Mouse (Mus musculus): ENCODE measurements at regions not wholly inside any gene's neighbourhood (a gene's known extent, or its start where the extent isn't known, plus 50 kb on each side); places are given as distances from the start of the nearest gene placed in this dataset.

DNA sequence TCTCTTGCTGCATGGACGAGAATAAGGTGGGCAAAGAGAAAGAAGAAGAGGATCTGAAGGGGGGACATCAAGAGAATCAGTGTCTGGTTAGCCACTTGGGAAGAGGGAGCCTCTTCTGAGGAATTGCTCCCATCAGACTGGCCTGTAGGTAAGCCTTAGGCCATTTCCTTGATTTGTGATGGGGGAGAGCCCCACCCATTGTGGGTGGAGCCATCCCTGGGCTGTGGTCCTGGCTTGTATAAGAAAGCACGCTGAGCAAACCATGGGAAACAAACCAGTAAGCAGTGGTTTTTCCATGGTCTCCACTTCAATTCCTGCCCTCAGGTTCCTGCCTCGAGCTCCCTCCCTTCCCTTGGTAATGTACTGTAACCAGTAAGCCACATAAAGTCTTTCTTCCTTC, 57.7 kb upstream of the Sez6l start:
- H3K9me3 ChIP-seq (replicated peaks; ENCODE audit: low read length), result no peaks in the 10 kb centered on the region
- WGBS, result 75% methylated on average over 3 of the region's 3 CpGs
- H3K27me3 ChIP-seq (ENCODE audit: insufficient read depth, low read length), result no peaks in the 10 kb centered on the region
- no peaks in the 10 kb centered on the region for H3K4me1 ChIP-seq (replicated peaks; ENCODE audit: insufficient read depth, low read length)
- no peaks in the 10 kb centered on the region for H3K36me3 ChIP-seq (ENCODE audit: insufficient read depth, low read length)
- H3K27ac ChIP-seq, result no peak overlapping the region
- no peak overlapping the region for H3K4me2 ChIP-seq (ENCODE audit: low read length)
- ATAC-seq (replicated peaks; ENCODE audit: low FRiP score, low read depth), result no peak
- H3K4me3 ChIP-seq (replicated peaks; ENCODE audit: low read depth, low read length), result no peak overlapping the region
- no peak overlapping the region for H3K9ac ChIP-seq (ENCODE audit: low read depth, low read length)
- DNase-seq (ENCODE audit: low spot score), result no peak
- TF ChIP-seq CTCF (IDR thresholded peaks at IDR 0.05; ENCODE audit: low read depth), result no peak

DNA sequence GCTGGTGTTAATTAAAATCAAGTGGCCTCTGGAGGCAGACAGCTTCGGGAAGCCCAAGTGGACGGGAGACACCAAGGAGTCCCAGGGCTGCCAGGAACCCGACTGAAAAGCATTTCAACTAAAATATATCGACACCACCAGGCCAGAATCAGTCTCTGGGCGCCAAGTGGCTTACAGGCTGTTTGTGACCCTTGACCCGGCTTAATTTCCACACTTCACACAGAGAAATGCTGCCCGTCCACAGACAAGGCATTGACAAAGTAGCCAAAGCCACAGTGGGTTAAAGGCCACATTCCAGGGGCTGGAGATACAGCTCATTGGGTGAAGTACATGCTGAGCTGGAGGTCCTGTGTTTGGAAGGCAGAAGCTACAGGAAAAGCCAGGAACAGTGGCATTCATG, 54.8 kb upstream of the Sez6l start:
- Histone ChIP-seq H3K27me3 (ENCODE audit: insufficient read depth, low read length) (no peaks in the 10 kb centered on the region), H3K27ac (no peak overlapping the region), H3K4me2 (ENCODE audit: low read length) (no peak overlapping the region), H3K4me1 (replicated peaks; ENCODE audit: insufficient read depth, low read length) (0 out of 2 replicates have a peak, but pooled peaks cover 3% of the 10 kb centered on the region), H3K4me3 (replicated peaks; ENCODE audit: low read depth, low read length) (no peak overlapping the region), H3K9ac (ENCODE audit: low read depth, low read length) (no peak overlapping the region), H3K36me3 (ENCODE audit: insufficient read depth, low read length) (no peaks in the 10 kb centered on the region), H3K9me3 (replicated peaks; ENCODE audit: low read length) (no peaks in the 10 kb centered on the region)
- ATAC-seq (replicated peaks; ENCODE audit: low FRiP score, low read depth) (no peak), DNase-seq (ENCODE audit: low spot score) (peak; percentile 34)
- WGBS, result 26% methylated on average over 7 of the region's 7 CpGs
- TF ChIP-seq CTCF (IDR thresholded peaks at IDR 0.05; ENCODE audit: low read depth), result no peak

DNA sequence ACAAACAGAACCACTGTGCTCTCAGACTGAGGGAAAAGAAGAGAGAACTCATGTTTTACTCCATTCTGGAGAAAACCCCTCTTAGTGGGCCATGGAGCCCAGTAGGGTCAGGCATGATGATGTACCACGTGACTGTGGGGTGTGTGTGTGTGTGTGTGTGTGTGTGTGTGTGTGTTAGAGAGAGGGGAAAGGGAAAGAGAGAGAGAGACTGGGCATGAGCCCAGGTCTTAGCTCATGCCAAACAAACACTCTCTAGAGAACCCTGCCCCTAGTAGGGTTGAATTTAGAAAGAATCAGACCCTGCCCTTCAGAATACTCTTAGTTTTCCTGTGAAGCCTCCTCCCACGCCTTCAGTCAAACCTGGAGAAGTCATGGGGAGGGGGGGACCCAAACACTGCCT, 52.7 kb upstream of the Sez6l start:
- Histone ChIP-seq H3K9me3 (replicated peaks; ENCODE audit: low read length) (no peaks in the 10 kb centered on the region), H3K4me2 (ENCODE audit: low read length) (no peak overlapping the region), H3K27ac (no peak overlapping the region), H3K9ac (ENCODE audit: low read depth, low read length) (no peak overlapping the region), H3K4me1 (replicated peaks; ENCODE audit: insufficient read depth, low read length) (0 out of 2 replicates have a peak, but pooled peaks cover 3% of the 10 kb centered on the region), H3K4me3 (replicated peaks; ENCODE audit: low read depth, low read length) (no peak overlapping the region), H3K27me3 (ENCODE audit: insufficient read depth, low read length) (no peaks in the 10 kb centered on the region), H3K36me3 (ENCODE audit: insufficient read depth, low read length) (no peaks in the 10 kb centered on the region)
- no peak for ATAC-seq (replicated peaks; ENCODE audit: low FRiP score, low read depth)
- no peak for DNase-seq (ENCODE audit: low spot score)
- 64% methylated on average over 2 of the region's 2 CpGs for WGBS
- TF ChIP-seq CTCF (IDR thresholded peaks at IDR 0.05; ENCODE audit: low read depth), result no peak

DNA sequence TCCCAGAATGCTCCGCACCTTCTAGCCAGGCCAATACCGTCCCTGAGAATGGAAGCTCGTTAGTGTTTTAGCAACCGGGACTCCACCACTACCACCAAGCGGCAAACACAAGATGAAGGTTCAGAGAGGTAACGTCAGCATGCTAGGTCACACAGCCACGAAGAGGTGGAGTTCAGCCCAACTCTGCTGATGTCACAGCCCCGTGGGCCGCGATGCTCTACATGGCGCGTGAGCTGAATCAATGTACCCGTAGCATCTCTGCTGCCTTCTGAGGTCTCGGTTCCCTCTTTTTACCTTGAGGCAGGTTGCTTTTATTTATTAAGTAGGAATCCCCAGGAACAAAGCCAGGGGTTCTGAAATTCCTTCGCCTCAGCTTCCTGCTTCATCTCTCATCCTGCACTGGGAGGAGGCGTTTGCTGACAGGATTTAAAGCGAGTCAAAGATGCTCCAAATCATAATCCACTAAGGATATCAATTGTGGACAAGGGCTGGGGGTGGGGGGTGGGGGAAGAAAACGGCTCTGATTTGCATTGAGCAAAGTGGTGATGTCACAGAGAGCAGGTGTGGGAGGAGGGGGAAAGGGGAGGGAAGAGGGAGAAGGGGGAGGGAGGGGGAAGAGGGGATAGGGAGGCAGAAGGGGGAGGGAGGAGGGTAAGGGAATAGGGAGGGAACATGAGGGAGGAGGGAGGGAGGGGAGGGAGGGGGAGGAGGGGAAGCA, 51.2 kb upstream of the Sez6l start:
- Histone ChIP-seq H3K9ac (ENCODE audit: low read depth, low read length) (no peak overlapping the region), H3K4me2 (ENCODE audit: low read length) (no peak overlapping the region), H3K4me3 (replicated peaks; ENCODE audit: low read depth, low read length) (no peak overlapping the region), H3K9me3 (replicated peaks; ENCODE audit: low read length) (no peaks in the 10 kb centered on the region), H3K27ac (no peak overlapping the region), H3K36me3 (ENCODE audit: insufficient read depth, low read length) (no peaks in the 10 kb centered on the region), H3K27me3 (ENCODE audit: insufficient read depth, low read length) (no peaks in the 10 kb centered on the region), H3K4me1 (replicated peaks; ENCODE audit: insufficient read depth, low read length) (0 out of 2 replicates have a peak, but pooled peaks cover 3% of the 10 kb centered on the region)
- 31% methylated on average over 18 of the region's 18 CpGs for WGBS
- no peak for TF ChIP-seq CTCF (IDR thresholded peaks at IDR 0.05; ENCODE audit: low read depth)
- no peak for ATAC-seq (replicated peaks; ENCODE audit: low FRiP score, low read depth)
- DNase-seq (ENCODE audit: low spot score), result no peak

GRCm38 (mm10) chr5:112627305-112627704, 50.3 kb upstream of the Sez6l start:
- TF ChIP-seq CTCF (IDR thresholded peaks at IDR 0.05; ENCODE audit: low read depth), result no peak
- no peak for ATAC-seq (replicated peaks; ENCODE audit: low FRiP score, low read depth)
- 0 out of 2 replicates have a peak, but pooled peaks cover 3% of the 10 kb centered on the region for H3K4me1 ChIP-seq (replicated peaks; ENCODE audit: insufficient read depth, low read length)
- H3K9me3 ChIP-seq (replicated peaks; ENCODE audit: low read length), result no peaks in the 10 kb centered on the region
- no peak overlapping the region for H3K4me3 ChIP-seq (replicated peaks; ENCODE audit: low read depth, low read length)
- H3K9ac ChIP-seq (ENCODE audit: low read depth, low read length), result no peak overlapping the region
- no peak overlapping the region for H3K4me2 ChIP-seq (ENCODE audit: low read length)
- no peaks in the 10 kb centered on the region for H3K27me3 ChIP-seq (ENCODE audit: insufficient read depth, low read length)
- WGBS, result 58% methylated on average over 14 of the region's 14 CpGs
- DNase-seq (ENCODE audit: low spot score), result no peak
- H3K36me3 ChIP-seq (ENCODE audit: insufficient read depth, low read length), result no peaks in the 10 kb centered on the region
- H3K27ac ChIP-seq, result no peak overlapping the region
